Mouse (Mus musculus): ENCODE measurements around the gene Dcaf17.

The Dcaf17 gene

GRCm38 (mm10) chr2:71122268-71123029 is 67.3 kb downstream of the Dcaf17 start:
- no peak for DNase-seq

GRCm38 (mm10) chr2:71123591-71123990 is 68.5 kb downstream of the Dcaf17 start:
- no peak for DNase-seq

- DNase-seq: no peak
Observed at GRCm38 (mm10) chr2:71127779-71128534, 72.8 kb downstream of the Dcaf17 start.

GRCm38 (mm10) chr2:71130366-71130765 is 75.2 kb downstream of the Dcaf17 start:
- no peak for DNase-seq

GRCm38 (mm10) chr2:71131866-71132496 is 76.9 kb downstream of the Dcaf17 start:
- DNase-seq: no peak

- DNase-seq: no peak
Observed at GRCm38 (mm10) chr2:71134041-71134505, 78.9 kb downstream of the Dcaf17 start.

- DNase-seq: no peak
Observed at GRCm38 (mm10) chr2:71134836-71135235, 79.7 kb downstream of the Dcaf17 start.

GRCm38 (mm10) chr2:71140622-71141021 is 85.5 kb downstream of the Dcaf17 start:
- no peak for DNase-seq

GRCm38 (mm10) chr2:71142410-71142809 is 87.3 kb downstream of the Dcaf17 start:
- no peak for DNase-seq

- no peak for DNase-seq
Observed at GRCm38 (mm10) chr2:71145853-71146252, 90.7 kb downstream of the Dcaf17 start.

- DNase-seq: no peak
Observed at GRCm38 (mm10) chr2:71146266-71146665, 91.1 kb downstream of the Dcaf17 start.

GRCm38 (mm10) chr2:71147816-71148215 is 92.7 kb downstream of the Dcaf17 start:
- no peak for DNase-seq
